Mouse (Mus musculus): ENCODE data around the gene Slc10a3.
"Not testable (repeated sequence)": the region's sequence is repeated elsewhere in the genome, so short reads cannot be mapped to it uniquely, and the experiment has no call there.

The Slc10a3 gene

DNA sequence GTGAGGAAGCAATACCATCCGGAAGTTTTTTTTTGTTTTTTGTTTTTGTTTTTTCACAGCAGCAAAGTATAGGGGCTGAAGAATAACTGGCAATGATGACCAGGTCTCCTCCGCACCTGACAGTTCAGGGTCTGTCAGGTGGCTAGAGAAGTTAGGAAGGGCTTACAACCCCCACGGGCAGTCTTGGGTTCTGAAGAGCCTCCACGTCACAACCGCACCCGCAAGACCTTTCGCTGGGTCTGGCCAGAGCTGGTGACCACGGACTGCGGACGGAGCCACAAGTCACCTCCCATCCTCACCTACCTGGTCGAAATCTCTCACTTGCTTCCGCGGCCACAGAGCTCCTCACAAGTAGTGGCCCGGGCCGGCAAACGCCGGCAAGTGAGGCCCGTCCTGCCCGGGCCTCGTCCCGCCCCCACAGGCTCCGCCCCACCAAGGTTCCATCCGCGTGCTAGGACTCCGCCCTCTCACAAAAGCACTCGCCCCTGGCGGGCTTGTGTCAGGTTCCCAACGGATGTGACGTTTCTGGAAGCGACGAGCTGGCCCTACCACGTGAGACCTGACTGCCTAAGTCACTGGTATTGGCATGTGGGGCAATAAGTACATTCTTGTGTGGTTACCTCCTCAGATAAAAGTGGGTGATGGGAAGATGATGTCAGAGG, at the start of gene Slc10a3, which contains the start of gene Ubl4a:
Slc10a3 (minus strand) TSS at position 462 of the 662 bp plus-strand sequence.
Ubl4a (minus strand) TSS at position 331 of the 662 bp plus-strand sequence.
- in situ Hi-C loops (cut with MboI; ENCODE audit: low sequenced_read_pairs), result no loop called here

DNA sequence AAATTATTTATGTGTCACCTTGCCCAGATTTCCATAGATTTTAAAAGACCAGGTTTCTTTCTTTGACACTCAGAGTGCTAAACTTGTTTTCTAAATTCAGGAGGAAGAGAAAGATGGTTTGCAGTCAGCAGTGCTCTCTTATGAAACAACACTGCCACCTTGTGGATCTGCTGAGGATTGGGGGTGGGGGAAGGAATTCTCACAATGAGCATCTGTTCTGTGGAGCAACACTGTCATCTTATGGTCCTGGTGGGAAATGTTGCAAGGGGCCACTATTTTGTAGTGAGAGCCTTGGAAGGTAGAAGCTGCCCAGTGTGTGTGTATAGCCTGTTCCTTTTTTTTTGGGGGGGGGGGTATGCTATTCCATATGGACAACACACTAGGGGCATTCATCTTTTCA, 40.2 kb upstream of the Slc10a3 start:
- in situ Hi-C loops (cut with MboI; ENCODE audit: low sequenced_read_pairs), result loop anchor here (10.0 kb wide), 2 partner anchors 169 to 299 kb away; partner anchors contain the start of gene Flna

DNA sequence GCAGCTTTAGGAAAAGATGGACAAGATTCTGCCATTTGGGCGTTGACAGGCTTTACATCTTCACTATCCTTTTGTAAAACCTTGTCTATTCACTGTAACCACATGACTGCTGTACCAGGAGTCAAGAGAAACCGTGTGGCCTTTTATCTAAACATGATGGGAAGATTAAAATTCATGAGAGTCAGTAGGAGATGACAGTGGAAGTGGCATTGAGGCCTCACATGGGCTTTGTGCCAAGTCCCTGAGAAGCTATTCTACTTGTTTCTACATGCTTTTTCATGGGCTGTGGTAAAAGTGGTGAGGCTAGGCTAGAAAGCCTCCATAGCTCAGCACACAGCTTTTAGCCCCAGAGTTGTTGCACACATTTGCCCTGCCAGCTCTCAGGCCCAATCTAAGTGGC, 35.2 kb upstream of the Slc10a3 start:
- in situ Hi-C loops (cut with MboI; ENCODE audit: low sequenced_read_pairs), result no loop called here

DNA sequence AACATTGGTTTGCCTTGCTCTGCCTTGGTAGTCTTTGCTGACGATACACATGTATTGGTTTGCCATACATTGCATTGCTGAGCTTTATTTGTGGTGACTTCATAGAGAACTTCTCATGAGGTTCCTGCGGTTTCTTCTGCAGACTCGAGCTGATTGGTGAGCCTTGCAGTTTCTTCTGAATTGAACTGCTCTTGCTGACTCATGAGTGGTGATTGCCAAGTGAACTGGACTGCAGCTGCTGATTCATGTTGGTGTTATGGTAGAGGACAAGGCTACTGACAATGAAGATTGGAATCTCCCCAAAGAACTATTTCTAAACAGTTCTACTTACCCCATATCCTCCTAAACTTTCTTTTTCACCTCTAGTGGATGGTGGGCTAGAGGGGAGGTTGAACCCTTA, 27.0 kb upstream of the Slc10a3 start:
- in situ Hi-C loops (cut with MboI; ENCODE audit: low sequenced_read_pairs), result no loop called here

DNA sequence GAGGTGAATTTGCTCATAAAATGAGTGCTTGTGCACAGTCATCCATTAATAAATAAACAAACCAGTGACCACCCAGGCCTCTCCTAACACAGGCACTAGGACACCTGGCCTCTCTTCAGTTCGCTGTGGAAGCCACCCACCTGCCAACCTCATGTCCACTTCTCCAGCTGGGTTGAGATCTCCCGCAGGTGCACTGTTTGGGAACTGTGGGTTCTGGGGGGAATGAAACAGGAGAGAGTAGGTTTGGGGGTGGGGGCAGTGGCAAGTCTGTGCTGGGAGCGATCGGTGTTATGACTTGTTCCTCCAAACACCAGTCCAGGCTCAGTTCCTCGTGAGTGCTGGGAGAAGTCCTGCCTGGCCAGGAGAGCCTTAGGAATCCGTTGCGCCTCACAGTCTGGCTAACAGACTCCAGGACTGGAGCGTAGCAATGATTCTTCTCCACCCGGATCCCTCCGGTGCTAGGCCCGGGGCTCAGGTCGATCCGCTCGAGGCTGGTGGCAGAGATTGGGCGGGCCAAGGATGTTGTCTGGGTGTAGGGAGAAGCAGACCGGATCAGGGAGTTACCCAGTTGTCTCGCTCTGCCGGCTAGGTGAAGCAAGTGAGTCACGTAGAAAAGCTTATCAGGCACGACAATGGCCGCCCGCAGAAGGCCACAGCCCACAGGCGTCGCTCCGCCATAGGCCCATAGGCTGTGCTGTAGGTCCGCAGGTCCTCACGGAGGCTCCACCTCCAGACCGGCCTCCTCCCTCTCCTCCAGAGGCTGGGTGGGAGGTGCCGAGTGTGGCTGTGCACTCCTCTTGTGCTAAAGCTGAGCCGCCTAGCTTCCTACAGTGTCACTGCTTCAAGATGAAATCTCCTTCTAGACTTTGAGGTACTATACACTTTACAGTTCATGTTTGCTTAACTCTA, 19.6 kb upstream of the Slc10a3 start, which contains the start of the genes Fam3a and Ikbkg:
Fam3a (minus strand) TSS at position 738 of the 909 bp plus-strand sequence.
Ikbkg (plus strand) TSS at position 756 of the 909 bp plus-strand sequence.
- in situ Hi-C loops (cut with MboI; ENCODE audit: low sequenced_read_pairs), result no loop called here

DNA sequence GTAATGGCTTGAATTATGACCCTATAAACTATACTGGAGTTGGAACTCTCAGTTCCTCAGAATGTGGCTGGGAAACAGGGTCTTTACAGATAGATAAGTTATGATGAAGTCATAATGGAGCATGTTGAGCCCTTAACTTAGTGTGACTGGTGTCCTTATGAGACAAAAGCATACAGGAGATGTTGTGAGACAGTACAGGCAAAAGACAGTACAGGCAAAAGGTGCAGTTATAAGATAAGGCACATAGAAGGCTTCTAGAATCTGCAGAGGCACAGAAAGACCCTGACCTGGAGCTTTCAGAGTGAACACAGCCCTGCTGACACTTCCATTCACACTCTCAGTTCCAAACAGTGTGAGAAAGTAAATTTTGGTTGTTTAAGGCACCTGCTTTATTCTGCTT, 15.0 kb upstream of the Slc10a3 start:
- in situ Hi-C loops (cut with MboI; ENCODE audit: low sequenced_read_pairs), result no loop called here

DNA sequence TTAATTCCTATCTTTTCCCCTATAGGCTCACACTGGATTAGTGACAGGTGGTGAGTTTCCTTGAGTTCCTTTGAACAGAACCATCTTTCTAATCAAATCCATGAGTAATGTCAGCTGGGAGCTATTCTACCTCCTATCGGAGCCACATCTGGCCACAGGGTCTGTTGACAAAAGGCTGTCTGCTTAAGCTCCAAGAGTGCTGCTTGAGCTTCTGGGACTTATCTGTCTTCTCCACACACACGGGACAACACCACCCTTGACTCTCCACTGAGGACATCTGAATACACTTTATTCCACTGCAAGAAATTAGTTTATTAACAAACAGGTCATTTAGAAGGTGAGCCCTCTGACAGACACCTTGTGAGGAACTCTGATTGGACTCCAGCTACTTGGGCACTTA, 11.3 kb upstream of the Slc10a3 start:
- in situ Hi-C loops (cut with MboI; ENCODE audit: low sequenced_read_pairs), result no loop called here

DNA sequence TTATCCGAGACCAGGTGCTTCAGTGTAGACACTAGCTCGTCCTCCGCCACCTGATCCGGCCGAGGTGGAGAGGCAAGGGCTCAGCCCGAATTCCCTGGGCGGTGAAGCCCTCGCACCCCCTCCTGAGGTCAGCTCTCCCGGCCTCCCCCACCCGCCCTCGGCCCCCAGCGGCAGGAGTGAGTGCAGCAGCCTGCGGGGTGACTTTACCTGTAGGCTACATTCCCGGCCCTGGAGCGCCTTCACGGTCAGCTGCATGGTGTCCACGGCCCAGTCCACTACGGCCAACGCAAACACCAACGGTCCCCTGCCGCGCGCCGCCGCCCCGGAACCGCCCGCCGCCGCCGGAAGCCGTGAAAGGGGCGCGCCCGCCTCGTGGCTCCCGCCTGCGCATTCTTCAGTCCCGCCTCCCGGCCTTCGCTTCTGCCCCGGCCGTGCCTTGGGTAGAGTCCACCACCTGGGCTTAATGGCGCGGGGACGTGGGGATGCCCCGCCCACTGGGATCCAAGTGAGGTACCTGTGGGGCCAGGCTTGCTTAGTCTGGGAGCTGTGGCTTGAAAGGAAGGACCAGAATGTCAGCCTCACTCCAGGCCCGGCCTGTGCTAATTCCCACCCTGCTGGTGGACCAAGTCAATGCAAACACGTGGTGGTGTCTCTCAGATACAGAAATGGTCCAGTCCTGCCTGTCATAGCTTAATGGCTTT, 4.8 kb downstream of the Slc10a3 start:
- in situ Hi-C loops (cut with MboI; ENCODE audit: low sequenced_read_pairs), result no loop called here

DNA sequence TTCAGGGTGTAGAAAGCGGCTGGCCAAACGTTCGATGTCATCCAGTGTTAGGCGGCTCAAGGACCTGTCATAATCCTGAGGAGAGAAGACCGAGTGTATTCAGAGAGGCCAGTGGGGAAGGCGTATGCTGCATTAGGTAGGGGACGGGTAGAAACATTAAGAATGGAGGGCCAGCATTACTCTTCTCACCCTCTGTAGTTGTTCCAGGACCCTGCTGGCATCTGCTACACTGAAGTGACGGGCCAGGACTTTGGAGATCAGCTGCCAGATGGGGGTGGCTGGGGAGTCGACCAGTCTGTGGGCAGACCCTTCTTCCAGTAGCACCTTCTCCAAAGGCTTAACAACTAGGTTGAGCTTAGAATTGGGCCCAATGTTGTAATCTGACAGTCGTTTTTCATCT, 5.6 kb downstream of the Slc10a3 start:
- in situ Hi-C loops (cut with MboI; ENCODE audit: low sequenced_read_pairs), result no loop called here

DNA sequence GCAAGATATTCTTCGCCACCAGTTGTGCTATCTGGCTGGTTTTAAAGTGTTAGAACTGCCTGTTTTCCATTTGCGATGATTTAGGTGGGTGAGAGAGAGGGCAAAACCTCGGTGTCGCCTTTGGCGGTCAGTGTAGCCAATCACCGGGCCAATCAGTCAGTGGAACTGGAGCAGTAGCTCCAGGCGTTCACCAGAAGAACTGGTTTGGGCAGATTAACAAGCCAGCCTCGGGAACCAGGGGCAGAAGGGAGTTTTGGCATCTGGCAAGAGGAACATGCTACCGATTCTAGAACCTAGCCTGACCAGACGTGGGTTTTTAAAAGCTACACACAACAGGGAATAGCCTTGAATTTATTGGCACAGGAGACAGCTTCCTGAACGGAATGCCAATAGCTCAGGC, 14.0 kb downstream of the Slc10a3 start:
- in situ Hi-C loops (cut with MboI; ENCODE audit: low sequenced_read_pairs), result no loop called here

DNA sequence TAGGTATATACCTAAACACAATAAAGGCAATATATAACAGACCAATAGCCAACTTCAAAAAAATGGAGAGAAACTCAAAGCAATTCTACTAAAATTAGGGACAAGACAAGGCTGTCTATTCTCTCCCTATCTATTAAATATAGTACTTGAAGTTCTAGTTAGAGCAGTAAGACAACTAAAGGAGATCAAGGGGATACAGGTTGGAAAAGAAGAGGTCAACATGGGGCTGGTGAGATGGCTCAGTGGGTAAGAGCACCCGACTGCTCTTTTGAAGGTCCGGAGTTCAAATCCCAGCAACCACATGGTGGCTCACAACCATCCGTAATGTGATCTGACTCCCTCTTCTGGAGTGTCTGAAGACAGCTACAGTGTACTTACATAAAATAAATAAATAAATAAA, 16.1 kb downstream of the Slc10a3 start:
- in situ Hi-C loops (cut with MboI; ENCODE audit: low sequenced_read_pairs), result not testable (repeated sequence)

DNA sequence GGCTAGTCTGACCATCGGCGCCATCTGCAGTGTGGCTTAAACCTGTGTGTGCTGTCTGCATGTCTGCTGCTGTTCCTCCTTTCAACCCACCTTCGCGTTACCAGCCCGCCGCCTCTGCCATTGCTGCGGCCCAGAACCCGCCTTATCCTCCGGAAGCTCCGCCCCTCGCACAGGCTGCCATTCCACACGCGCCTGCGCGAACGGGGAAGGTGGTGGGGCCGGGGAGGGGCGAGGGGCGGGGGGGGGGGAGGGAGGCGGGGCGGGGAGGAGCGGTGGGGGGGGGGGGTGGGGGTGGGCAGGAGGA, 19.7 kb downstream of the Slc10a3 start, which contains the start of gene Lage3:
Lage3 (minus strand) TSS at position 152 of the 304 bp plus-strand sequence.
- in situ Hi-C loops (cut with MboI; ENCODE audit: low sequenced_read_pairs), result no loop called here

DNA sequence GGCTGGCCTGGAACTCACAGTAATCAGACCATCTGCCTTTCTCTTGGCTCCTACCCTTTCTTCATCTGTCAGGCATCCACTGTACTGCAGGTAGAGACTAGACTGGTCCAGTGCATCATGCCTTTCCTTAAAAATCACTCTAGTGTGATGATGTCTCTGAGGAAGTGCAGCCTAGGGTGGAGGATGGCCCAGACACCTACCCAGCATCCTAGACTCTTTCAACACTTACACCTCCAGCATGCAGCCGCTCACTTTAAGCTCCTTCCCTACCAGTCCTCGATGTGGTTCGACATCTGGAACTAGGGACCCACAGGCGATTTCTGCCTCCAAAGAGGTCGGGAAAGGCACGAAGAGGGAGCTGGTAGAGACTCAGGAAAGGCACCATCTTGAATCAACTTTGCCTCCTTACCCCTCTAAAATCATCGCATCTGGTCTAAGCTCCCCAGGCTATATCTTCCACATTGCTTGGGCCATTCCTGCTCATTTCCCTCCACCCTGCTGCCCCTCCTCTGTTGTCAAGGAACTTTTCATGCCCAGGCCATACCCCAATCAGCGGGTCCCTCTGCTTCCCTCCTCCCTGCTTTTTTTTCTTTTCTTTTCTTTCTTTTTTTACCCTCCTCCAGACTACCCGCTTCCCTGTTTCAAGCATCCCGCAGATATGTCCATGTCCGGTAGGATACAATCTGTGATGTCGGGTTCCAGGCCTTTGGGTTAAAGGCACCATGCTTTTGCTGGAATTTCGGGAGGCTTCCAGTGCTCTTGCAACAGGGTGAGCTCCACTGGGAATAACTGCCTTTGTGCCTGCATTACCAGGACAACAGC, 20.3 kb downstream of the Slc10a3 start:
- in situ Hi-C loops (cut with MboI; ENCODE audit: low sequenced_read_pairs), result no loop called here

DNA sequence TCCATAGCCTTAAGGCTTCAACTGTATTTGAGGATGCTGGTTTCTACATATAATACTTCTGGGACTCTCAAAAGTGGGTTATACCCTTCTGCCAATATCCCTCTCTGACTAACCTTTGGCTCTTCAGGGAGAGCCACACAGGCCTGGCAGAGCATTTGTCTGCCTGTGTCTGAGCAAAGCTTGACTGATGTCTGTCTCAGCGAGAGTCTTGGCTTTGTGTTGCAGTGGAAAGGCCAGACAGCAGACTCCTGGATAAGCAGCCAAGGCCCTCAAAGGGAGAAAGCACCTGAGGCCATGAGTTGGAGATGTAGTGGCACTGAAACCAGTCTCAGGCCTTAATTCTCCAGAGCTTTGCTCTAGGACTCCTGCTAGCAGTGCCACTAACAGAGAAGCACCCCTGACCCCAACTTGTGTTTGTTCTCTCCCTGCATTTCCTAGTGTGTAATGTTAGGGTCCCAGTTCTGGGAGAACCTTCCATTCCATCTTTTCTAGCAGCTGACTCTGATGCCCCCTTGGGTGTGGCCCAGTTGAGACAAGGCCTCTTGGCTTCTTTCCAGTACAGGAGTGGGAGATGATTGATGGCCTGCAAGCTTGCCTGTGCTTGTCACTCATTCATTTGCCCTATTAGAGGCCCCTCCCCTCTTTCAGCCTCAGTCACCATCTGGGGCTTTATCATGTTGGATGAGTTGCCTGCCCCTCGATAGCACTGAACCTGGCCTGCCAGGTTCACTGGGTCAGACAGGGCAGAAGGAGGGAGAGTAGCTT, 42.8 kb downstream of the Slc10a3 start:
- in situ Hi-C loops (cut with MboI; ENCODE audit: low sequenced_read_pairs), result no loop called here

DNA sequence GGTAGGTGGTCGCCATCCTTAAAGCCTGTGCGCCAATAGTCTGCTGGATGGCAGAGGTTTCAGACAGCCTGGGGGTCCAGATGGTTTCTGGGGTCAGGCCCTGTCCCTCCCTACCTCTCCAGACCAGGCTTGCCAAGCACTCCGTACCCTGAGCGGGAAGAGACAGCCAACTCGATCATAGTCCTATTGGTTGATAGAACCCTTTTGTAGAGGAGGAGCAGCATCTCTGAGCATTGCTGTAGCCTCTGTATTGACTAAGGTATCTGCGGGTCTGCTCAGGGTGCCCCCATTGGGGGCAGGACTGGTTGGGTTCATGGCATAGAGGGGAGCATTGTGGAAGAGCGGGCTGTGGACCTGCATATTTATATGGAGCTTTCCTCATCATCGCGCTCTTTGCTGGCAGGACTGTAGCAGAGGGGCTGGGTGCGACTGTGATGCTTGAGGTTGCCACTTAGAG, 43.9 kb downstream of the Slc10a3 start:
- in situ Hi-C loops (cut with MboI; ENCODE audit: low sequenced_read_pairs), result no loop called here

DNA sequence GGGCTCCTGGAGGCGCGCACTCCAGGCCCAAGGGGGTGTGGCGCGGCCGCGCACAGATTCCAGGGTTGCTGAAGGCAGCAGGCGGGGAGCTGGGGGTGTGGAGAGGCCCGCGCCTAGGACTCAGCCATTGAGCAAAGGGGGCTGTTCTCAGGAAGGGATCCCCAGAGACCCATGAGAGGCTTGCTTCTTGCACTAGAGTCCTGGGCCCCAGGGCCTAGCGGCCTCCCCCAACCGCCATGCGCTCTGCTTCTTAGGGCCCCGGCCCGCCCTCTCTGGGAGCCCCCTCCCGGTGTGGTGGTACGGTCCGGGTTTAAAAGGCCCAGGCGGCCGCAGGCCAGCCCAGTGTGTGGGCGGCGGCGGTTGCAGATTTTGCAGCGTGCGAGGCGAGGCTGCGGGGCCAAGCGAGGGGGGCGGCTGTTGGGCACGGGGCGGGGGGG, 44.4 kb downstream of the Slc10a3 start, which contains the start of gene Plxna3:
Plxna3 (plus strand) TSS at position 342 of the 437 bp plus-strand sequence.
- in situ Hi-C loops (cut with MboI; ENCODE audit: low sequenced_read_pairs), result no loop called here
